Mouse (Mus musculus) lung, postnatal 14 days (tissue): ENCODE data around the gene Gm17542.
"Not testable (repeated sequence)": the region's sequence is repeated elsewhere in the genome, so short reads cannot be mapped to it uniquely, and the experiment has no call there.

Experiments used
- DNase-seq: peaks from one replicate; pipeline ENCODE4 v3.0.0; 2021

Gm17542 gene

DNA sequence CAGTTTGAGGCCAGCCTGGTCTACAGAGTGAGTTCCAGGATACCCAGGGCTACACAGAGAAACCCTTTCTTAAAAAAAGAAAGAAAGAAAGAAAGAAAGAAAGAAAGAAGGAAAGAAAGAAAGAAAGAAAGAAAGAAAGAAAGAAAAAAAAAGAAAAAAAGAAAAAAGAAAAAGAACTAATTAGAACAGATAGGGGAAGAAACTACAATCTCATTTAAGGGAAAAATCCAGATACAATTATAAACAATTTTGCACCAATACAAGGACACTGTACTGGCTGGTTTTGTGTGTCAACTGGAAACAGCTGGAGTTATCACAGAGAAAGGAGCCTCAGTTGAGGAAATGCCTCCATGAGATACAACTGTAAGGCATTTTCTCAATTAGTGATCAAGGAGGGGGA, at the start of gene Gm17542:
Gene Gm17542, minus strand, starts transcription at position 101 of the 400 bp plus-strand sequence.
- not testable (repeated sequence) for DNase-seq

DNA sequence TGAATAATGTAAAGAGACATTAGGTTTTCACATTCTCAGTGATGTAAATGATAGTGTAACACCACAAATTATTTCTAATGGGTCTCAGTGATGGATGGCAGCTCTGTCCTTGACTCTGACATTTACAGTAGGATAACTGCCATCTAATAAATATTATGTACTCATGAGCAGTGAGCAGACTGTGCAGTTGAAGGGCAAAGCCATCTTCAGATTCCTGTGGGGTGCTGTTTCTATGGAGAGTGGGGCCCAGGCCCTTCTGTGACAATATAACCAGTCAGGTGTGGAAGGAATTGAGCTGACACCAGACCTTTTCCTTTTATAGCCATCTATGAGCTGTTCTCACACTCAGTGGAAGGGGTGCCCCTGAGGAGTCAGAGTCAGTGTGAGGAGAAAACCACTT, 21.8 kb upstream of the Gm17542 start:
- DNase-seq = no peak

DNA sequence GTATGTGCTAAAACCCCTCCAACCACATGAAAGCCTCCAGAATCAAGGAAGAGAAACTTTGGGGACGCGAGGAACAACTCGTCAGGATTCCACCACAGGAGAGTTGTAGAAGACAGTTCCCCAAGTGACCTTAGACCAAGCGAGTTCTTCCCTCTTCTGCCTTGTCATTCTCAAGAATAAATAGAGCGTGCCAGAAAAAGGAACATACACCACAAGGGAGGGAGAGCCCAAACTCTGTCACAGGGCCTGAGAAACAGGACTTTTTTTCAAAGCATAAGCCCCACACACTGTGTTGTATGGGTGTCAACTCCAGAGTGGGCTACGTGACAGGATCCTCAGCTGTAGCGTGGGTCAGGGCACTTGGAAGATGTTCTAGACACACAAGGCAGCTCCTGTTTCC, 20.1 kb upstream of the Gm17542 start:
- no peak for DNase-seq

DNA sequence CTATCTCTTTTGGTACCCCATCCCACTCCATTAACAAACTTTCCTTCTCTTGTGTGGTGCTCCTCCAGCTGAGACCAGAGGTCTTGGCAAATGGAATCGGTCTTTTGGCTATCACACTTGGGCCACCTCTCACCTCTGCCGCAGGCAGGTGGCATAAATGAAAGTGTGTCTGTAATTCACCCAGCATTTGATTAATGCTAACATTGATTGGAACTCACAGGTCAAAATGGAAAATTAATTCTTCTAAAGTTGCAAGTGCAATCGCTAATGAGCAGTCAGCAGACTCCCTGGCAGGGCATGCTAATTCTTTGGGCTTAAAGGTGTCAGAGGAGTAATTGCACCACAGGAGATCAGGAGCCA, 3.2 kb downstream of the Gm17542 start:
- DNase-seq = no peak

DNA sequence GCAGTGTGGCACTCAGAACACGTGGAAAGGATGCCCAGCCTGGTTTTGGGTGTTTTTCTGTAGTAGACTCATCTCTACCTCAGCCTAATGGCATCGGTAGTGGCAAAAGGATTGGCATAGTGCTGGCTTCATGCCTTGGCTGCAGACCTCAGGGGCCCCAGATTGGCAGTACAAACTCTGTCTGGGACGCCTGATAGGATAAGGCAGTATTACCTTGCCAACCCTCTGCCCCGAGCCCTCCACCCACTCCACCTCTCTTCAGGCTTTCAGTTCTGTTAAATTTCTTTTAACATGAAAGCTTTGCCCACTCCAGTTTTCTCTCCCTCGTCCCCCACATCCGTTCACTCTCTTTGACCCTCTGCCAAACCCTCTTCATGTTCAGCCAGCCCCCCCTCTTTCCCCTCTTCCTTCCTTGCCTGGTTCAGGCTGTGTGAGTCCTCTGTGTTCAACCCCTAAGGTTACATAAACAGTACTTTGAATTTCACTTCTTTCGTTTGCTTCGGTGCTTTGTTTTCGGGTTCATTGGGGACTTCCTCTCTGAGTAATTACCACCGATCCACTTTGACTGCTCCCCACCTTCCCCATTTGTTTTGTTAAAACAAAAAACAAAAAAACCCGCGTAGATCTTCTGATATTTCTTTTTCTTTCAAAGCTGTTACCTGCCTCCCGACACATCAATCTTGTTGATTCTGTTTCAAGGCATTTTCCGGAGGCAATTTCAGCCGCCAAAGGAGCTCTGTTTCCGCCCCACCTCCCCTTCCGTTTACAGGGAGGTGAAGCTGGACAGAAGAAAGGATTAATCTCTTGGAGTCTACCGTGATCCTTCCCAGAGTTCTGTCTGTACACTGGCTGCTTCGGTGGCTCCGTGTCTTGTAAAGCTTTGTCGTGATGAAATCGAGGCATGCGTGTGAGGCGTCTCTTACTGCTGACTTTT, 3.9 kb downstream of the Gm17542 start:
- DNase-seq = no peak

DNA sequence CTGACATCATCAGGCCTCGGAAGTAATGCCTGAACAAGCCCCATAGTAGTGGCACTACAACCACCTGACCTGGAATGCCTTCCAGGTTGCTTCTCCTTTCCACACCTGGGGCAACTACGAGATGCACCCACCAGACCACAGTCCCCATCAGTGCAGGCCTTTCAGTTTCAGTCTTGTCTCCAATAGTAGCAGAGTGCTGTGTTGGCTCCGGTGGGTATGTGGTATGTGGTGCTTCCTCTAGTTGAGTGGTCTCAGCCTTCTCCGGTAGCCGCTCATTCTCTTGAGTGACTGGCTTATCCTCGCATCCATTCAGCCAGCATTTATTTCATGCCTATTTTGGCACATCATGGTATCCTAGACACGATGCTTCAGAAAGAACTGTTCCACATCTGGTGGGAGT, 4.8 kb downstream of the Gm17542 start:
- DNase-seq = no peak

DNA sequence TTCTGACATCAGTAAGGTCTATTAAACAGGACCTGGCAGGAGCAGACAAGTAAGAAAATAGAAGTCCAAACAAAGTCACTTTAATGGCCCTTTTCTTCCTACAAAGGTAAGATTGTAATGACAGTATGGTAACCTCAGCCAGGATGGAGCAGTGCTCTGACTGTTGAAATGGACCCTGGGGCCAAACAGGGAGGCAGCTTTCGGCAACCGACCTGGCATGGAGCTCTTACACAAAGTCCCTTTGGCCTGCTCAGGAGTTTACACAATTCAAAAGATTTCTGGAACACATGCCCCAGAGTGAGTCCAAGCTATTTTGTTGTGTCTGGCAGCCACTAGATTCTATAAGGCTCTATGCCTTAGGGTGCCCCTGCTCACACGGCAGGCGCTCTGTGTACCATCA, 9.0 kb downstream of the Gm17542 start:
- no peak for DNase-seq

DNA sequence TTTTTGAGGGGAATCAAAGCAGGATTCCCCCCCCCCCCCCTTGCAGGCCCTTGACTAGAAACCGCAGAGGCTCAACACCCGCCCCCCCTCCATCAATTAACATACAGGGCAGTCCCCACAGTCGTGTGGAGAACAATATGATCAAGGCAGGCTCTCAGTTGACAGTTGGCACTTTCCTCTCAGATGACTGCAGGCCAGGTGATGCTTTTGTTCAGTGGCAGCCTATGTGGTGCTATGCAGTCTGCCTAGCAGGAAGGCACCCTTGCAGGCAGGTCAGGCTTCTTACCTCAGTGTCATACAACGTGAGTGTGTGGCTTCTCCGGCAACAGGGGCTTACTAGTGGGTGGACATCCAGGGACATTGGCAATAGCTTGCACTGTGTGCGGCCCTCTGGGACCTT, 17.4 kb downstream of the Gm17542 start:
- no peak for DNase-seq

DNA sequence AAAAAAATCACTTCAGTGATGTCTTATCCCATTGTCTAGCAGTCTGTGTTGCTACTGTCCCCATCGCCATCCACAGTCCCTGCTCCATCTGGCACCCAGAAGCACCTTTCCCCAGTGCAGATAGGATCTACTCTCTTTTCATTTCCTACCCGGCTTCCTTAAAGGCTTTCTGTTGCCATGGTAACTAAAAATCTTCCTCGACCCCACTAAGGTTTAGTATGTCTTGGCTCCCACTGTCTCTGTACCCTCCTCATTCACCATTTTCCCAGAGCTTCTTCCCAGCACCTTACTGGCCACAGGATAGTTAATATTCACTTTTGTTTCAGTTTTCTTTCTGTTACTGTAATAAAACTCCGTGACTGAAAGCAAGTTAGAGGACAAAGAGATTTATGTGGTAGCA, 17.9 kb downstream of the Gm17542 start:
- no peak for DNase-seq

DNA sequence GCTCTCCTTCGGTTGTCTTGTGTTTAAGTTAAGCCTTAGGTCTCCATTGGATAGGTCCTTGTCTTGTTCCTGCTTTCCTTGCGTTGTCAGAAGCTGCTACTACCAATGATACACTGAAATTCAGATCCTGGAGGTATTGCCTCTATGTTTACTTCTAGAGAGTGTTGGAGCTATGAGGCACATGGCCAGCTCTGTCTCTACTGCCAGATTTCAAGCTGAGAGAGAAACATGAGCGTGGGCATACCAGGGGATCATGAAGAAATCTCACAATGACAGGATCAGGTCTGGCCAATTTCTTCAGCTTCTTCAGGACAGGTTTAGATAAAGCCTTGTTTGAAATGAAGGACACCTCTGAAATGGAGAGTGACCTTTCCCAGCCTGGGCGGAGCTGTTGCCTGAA, 19.1 kb downstream of the Gm17542 start:
- no peak for DNase-seq

DNA sequence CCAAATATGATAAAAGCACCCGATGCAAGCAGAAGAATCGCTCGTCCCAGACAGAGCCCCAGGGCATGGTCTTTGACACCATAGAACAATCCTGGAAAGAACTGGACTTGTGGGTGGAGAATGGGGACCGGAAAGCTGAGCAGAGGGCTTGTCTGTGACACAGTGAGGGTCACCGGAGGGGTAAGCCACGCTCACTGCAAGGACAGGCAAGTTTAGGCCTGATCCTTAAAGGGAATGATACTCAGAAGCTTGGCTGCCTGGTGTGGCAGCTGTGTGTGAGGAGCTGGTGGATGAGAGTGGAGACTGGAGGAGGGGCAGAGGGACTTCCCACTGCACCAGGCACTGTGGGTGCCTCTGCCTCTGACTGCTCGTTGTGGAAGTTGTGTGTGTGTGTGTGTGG, 27.0 kb downstream of the Gm17542 start:
- no peak for DNase-seq

DNA sequence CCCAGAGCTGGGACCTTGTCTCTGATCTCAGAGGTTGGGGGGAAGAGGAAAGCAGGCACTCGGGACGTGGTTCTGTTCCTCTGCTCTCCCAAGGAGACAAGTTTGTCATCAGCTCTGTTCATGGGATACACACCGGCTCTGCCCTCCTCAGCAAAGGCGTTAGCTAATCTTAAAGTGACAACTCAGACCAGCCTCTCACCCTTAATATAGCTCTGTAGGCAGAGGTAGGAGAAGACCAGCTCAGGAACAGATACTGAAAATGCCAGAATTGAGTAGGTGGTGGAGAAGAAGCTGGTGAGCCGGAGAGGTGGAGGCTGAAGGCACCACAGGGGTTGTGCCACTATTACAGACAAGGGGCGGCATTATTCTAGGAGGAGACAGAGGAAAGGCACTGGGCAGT, 38.7 kb downstream of the Gm17542 start:
- DNase-seq = no peak

DNA sequence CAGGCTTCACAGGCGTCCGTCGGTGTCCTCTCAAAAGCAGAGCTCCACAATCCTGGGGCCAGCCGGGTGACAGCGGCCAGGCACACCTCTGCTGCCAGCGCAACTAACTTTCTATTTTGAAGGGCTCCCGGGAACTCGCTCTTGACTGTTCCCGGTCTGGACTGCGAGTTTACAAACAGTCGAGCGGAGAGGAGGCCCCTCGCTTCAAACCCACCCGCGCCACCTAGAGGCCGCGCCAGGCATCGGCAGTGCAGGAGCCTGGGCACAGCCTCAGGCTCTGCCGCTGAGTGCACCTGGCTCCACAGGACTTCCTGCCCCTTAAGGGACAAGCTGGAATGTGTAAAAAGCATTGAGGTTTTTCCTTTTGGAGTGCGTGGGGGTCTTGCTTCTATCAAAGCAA, 42.5 kb downstream of the Gm17542 start, which contains the start of gene Edar:
Gene Edar, minus strand, starts transcription at position 122 of the 400 bp plus-strand sequence.
- peak; percentile 90 for DNase-seq

DNA sequence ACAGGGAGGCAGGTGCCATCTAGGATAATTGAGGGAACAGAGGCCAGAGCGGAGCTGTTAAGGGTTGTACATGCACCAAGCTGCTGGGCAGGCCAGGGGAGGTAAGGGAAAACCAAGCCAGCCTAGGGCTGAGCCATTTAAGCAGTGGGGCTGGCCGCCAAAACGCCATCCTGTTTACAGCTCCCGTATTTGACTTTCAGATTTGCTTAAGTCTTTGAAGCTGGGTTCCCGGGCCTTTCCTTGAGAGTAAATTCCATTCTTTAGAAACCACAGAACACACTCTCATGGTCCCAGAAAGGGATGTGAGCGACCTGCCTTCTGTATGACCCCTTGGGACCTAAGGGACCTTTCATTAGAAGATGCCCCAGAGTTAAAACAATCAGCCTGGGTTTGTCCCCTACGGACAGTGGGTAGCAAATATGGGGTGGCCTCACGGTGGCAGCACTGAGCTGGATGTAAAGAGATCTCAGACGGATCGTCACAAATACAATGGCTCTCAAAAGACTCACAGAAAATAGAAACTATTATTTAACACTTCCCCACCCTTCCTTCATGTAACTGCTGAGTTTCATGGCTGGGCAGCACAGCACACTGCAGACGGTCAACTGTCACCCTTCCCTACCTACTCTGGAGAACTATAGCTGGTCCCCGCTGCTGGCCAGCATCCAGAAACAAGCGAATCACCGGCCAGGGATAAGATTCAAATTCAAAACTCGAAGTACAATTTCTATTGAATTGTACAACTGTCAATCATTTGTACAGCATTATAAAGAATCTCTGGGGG, 44.5 kb downstream of the Gm17542 start:
- DNase-seq = peak; percentile 90

DNA sequence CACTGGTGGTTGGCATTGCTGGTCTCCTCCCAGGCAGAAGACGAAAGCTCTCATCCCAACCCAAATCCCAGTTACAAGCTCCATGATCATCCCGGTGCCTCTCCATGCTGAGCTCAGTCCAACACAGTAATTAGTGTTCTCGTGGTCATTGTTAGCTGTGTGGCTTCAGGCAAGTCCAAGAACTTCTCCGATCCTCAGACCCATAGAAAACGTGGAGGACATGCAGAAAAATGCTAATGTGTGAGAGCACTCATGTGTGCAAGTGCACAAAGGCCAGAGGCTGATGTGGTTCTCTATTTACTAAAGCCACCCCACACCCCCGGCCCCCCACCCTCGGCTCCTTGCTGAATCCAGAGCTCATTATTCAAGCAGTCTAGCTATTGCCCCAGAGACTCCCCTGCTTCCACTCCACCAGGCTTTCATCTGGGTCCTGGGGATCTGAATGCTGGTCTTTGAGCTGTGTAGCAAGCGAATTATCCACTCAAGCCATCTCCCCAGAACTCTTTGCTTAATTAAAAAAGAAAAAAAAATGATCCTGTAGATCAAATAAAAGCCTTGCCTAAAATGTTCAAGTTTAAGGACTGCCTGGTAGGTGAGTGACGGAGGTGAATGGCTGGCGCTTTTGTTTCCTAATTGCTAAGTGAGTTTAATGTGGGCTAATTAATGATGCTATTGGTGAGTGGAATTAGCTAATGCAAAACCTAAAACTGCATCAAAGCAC, 45.3 kb downstream of the Gm17542 start:
- DNase-seq = no peak

DNA sequence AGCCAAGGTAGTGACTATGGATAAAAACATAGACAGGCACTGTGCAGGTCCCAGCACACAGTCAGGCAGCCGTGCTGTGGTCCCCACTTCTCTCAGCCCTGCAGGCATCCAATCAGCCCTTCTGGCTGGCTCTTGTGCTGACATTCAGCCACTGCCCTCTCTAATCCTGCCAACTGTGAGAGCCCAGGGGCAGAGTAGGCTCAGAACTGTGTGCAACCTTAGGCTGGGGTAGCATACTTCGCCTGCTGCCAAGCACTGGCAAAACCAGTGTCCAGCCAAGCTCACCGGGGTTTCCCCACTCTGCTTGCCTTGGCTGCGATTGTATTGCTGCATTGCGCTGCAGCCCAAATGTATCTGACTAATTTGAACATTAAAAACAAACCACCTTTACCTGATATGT, 54.1 kb downstream of the Gm17542 start:
- no peak for DNase-seq
